Mouse (Mus musculus) thymus, adult 2 months (tissue): ENCODE results near the gene Fzd2.

Source experiments
- CTCF ChIP-seq: fragments of 200-500 bp; IDR thresholded peaks from 2 replicates; pipeline ENCODE4 v1.5.1; 2012; ENCODE audit warnings: mild to moderate bottlenecking, control low read depth, low read length, moderate library complexity, borderline replicate concordance; ENCODE audit not compliant: control insufficient read depth, poor library complexity, insufficient read depth; ENCODE audit errors: extremely low read depth
- POLR2A ChIP-seq: fragments of 200-500 bp; IDR thresholded peaks from 2 replicates; pipeline ENCODE4 v1.6.1; 2012; ENCODE audit warnings: mild to moderate bottlenecking, low read length, control low read depth, moderate library complexity; ENCODE audit not compliant: control insufficient read depth, poor library complexity, insufficient read depth; ENCODE audit errors: extremely low read depth

DNA sequence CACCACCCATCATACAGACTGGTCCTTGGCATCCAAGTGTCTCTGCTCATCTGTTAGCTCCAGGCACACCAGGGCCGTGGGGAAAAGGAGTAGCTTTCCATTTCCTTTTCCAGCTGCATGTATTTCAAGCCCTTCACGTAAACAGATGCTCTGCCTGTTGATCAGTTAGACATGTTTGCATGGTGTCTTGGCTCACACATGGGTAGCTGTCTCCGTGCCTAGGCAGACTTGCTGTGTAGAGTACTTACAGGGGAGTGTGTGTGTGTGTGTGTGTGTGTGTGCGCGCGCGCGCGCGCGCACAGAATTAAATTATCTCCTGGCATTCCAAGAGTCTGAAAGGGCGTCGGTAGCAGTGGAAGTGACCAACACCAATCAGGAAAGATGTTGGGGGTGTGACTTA lies 42.0 kb downstream of the Fzd2 start:
- TF ChIP-seq CTCF (no peak), POLR2A (no peak)
